Mouse (Mus musculus) heart, postnatal 25 days (tissue): ENCODE measurements around the gene Rel. TPM values are rescaled to one million over a fixed set of nuclear protein-coding genes. Genes with fewer than 3 reads are reported as not detected.
"Not testable (repeated sequence)": the region's sequence is repeated elsewhere in the genome, so short reads cannot be mapped to it uniquely, and the experiment has no call there.

Experiments
- DNase-seq: peaks from one replicate; pipeline ENCODE4 v3.0.0; 2022; ENCODE audit warnings: low spot score
- intact Hi-C: fragments of 180-260 bp; cut with DNase I; formaldehyde crosslinking; loops from one replicate; pipeline ENCODE4 v1.15.1; 2025
- total RNA-seq, 2 experiments: library from RNA; stranded (reverse); gene quantifications; 2 replicates each; pipeline ENCODE4 v1.2.3; 2021

Rel gene
- 10 to 100 TPM in 1 of 2 experiments, 1 to 10 TPM in 1; 8.5 to 10.5 TPM for total RNA-seq

DNA sequence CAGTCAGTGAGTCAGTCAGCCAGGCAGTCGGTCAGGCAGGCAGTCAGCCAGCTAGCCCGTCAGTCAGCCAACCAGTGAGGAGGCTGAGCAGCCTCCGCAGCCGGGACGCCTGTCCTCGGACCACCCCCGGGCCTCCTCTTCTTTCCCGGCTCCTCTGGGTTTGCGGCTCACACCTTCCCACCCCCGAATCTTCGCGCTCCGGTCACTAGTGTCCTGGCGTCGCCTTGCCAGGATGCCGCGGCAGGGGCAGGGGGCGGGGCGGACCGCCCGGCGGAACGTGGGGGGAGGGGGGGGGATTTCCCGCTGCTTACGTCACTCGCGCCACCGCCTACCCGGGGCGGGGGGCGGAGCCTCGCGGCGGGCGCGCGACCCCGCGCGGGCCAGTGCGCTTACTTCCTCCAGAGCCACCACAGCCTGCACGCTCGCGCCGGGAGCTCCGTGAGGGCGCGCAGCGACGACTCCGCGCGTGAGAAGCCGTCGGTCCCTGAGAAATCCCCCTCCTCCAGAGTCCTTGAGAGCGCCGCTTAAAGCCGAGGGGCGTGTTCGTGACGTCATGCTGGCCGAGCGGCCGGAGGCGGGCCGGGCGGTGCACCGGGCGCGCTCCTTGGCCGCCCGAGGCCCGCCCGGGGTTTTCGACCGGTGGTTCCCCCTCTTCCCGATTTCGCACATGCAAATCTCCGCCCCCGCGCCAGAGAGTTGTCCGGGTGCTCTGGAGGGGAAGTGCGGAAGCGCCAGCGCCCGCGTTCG lies at the start of gene Rel:
Gene Rel (minus strand): TSS at position 211 of the 747 bp plus-strand sequence.
- intact Hi-C loops = loop anchor here (2.0 to 5.0 kb wide), 2 partner anchors 106 to 121 kb away; partner anchors contain the start of genes Pex13 and Pus10
- DNase-seq = peak; percentile 91

DNA sequence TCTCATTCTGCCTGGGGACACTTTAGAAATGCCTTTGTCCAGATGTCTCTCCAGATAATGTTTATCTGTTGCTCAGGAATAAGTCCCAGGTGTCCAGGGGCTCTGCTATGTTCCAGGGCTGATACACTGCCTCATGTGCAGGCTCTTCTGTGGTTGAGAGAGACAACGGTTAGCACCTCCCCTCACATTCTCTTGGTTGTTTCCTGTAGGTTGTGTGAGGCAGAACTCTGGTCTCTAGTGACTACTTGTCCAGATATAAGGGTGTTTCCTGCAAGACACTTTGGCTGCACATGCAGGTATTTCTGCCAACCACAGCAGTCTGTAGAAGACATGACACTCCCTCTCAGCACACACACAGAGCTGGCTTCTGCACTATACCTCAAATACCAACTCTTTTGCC lies 48.0 kb upstream of the Rel start:
- DNase-seq = no peak
- intact Hi-C loops = no loop called here

- no peak for DNase-seq
- intact Hi-C loops = no loop called here
These were observed 40.0 kb upstream of the Rel start for GRCm38 (mm10) chr11:23810741-23811140.

DNA sequence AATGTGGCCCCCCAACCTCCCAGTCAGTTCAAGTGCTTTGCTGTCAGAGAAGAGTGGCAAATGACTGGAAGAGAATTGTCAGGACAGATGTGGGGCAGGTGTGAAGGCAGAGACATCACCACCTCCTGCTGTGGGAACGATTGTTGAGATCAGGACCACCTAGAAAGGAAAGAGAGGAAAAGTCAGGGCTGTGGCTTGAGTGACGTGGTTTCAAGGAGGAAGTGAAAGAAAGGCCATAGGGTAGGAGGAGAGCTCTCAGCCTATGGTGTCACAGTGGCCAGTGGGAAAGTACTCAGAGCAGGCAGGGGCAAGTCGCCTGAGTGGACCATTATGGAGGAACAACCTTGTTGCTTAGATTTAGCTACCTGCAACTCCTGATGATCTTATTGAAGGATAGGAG lies 34.9 kb upstream of the Rel start:
- intact Hi-C loops = no loop called here

DNA sequence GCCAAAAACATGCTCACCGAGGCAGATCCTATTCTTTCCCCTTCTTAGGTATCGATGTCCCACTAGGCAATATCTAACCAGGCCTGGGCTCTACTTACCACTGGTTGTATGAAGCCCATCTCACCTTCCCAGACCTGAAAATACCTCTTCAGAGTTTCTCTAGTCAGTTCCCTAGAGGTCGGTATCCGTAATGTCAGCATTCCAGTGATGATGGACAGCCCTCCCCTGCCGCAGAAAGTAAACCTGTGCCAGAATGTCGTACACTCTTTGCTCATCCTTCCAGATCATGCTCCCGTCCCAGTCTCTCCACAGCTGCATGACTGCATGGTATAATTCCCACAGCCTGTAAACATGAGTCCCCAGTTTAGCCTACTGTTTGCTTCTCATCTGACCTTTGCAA lies 32.4 kb upstream of the Rel start:
- intact Hi-C loops = no loop called here
- DNase-seq = no peak

More for the DNA sequence above, 34.9 kb upstream of the Rel start:
- no peak for DNase-seq

- no peak for DNase-seq
- intact Hi-C loops = no loop called here
These were observed 31.5 kb upstream of the Rel start for GRCm38 (mm10) chr11:23802256-23802655.

GRCm38 (mm10) chr11:23801851-23802250 lies 31.1 kb upstream of the Rel start:
- DNase-seq = no peak
- intact Hi-C loops = no loop called here

DNA sequence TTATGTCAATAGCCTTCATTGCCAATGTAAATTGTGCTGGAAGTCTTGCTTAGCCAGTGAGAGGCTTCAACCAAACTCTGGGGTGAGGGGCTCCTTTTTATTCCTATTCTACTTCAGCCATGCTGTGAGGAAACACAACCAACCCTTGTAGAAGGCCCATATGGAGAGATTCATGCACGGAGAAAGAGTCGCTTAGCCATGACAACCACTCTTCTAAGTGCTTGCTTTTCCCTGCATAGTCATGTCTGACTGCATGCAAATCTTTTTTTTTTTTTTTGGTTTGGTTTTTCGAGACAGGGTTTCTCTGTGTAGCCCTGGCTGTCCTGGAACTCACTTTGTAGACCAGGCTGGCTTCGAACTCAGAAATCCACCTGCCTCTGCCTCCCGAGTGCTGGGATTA lies 12.9 kb upstream of the Rel start:
- intact Hi-C loops, DNase-seq: not testable (repeated sequence)

DNA sequence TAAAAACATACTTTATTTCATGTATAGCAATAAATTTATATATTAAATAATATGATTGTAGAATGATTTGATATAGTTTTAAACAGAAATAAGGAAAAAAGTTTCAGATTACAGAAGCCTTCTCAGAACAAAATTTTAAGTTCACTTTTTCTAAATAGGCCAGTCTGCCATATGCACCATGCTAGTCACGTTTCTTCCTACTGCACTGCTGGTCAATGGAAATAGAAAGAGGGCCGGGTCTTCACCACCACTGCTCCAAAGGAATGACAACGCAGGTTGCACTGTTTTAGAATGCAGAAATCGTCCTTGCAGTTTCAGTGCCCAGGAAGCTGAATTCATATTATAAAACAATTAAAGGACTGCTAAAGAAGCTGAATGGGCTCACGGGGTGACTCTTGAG lies 12.3 kb upstream of the Rel start:
- intact Hi-C loops = no loop called here
- DNase-seq = no peak

GRCm38 (mm10) chr11:23782038-23782437 lies 11.3 kb upstream of the Rel start:
- no peak for DNase-seq
- intact Hi-C loops = no loop called here

DNA sequence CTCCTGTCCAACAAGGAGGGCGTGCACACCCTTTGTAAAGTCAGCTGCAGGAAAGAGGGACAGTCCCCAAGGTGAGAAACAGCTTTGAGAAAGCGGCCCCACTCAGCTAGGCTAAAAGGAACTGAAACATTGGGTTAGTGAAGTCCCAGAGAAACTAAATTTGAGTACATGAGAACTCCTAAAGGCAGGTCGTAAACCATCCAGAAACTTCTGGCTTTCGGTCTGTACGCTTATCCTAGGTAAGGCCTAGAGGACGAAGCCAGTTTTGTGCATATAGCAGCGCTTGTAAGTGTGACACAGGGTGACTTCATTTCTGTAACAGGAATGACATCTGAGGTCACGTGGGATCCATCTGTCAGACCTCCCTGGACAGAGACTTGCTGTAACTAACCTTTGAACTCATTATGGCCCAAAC lies 8.0 kb upstream of the Rel start:
- no peak for DNase-seq
- intact Hi-C loops = no loop called here

DNA sequence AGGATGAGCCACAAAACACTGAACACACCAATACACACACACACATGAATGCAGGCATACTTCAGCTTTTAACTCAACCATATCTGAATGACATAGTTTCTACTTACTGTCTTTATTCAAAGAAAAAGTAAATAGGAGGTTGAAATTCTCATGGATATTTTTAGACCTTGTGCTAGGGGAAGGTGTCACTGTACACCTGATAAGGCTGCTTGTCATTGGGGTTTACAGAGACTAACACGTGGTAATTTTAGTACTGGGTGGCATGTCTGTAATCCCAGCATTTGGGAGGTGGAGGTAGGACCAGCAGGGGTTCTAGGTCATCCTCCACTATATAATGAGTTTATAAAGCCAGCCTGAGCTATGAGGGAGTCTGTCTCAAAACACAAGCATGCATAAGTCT lies 1.7 kb upstream of the Rel start:
- no peak for DNase-seq
- intact Hi-C loops = loop anchor here (5.0 kb wide), 1 partner anchor 120 kb away; no protein-coding TSS in a partner anchor

DNA sequence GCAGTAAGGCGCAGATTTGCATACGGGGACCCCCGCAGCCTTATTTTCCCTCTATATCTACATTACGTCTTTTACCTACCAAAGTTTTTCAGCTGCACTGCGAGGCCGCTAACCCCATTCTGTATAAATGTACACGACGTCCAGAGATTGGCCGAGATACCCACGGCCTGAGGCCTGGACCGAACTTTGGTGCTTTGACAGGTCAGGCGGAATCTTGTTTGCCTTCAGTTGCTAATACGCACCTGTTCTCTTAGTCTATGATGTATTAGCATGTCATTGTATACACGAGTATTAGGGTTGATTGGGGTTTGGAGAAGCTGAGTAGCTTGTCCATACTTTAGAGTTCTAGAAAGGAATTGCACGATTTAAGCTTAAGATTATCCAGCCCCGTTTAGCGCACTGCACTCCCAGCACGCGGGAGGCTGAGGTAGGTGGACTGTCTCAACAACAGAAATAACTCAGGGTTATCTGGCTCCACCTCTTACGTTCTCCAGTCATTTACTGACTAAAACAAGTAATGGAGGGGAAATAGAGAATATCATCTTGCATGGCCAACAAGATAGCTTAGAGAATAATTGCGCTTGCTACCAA lies 832 bp upstream of the Rel start:
- intact Hi-C loops = loop anchor here (2.0 to 5.0 kb wide), 2 partner anchors 107 to 121 kb away; partner anchors contain the start of genes Pex13 and Pus10
- DNase-seq = no peak

DNA sequence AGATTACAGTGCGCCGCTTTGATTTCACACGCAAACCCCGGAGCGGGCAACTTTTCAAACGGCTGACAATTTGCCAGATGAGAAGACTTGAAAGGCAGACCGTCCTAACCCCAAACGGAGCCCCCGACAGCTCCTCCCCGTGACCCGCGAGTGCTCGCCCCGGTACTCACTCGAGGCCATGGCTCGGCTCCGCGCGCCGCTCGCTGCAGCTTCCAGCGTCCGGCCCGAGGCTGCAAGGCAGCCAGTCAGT lies 335 bp downstream of the Rel start:
- DNase-seq = no peak
- intact Hi-C loops = loop anchor here (2.0 to 5.0 kb wide), 2 partner anchors 106 to 122 kb away; partner anchors contain the start of genes Pex13 and Pus10

GRCm38 (mm10) chr11:23769686-23770509 lies 872 bp downstream of the Rel start:
- intact Hi-C loops = loop anchor here (2.0 to 5.0 kb wide), 2 partner anchors 105 to 122 kb away; partner anchors contain the start of genes Pex13 and Pus10
- no peak for DNase-seq

- no peak for DNase-seq
- intact Hi-C loops = no loop called here
These were observed 1.7 kb downstream of the Rel start for GRCm38 (mm10) chr11:23769033-23769432.

GRCm38 (mm10) chr11:23767928-23768327 lies 2.8 kb downstream of the Rel start:
- intact Hi-C loops = no loop called here
- DNase-seq = no peak

DNA sequence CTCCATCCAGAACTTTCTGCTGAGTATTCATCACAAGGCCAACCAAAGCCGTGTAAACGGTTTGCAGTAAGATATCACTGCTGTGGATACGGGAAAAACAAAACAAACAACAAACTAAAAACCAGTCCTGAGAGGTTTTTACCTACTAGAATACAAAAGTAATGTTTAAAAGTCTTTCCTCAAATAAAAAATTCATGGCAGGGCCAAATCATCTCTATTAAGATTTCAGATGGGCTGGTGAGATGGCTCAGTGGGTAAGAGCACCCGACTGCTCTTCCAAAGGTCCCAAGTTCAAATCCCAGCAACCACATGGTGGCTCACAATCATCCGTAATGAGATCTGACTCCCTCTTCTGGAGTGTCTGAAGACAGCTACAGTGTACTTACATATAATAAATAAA lies 3.4 kb downstream of the Rel start:
- intact Hi-C loops, DNase-seq: not testable (repeated sequence)

- intact Hi-C loops = no loop called here
- DNase-seq = no peak
These were observed 8.1 kb downstream of the Rel start for GRCm38 (mm10) chr11:23762635-23763034.

GRCm38 (mm10) chr11:23758218-23758617 lies 12.6 kb downstream of the Rel start:
- intact Hi-C loops = no loop called here
- DNase-seq = no peak

DNA sequence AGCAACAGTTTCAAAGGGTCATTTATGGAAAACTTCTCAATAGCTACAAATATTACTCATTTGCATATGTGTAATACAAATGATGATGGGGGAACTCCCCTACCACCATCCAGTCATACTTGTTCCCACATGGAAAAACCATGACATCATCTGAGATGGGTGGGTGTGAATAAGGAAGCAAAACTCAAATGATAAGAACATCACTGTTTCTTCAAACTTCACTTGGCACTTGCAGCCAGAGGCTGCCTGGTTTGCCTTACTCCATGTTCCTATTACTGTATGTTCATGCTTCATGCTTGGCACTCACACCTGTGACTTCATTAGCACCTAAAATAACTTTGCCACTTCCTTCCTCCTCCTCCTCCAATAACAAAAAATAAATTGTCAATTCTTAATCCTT lies 16.4 kb downstream of the Rel start:
- intact Hi-C loops = no loop called here
- no peak for DNase-seq
